Mouse (Mus musculus) lung, adult 2 months (tissue): ENCODE data around the gene Yif1a. TPM values are rescaled to one million over a fixed set of nuclear protein-coding genes. Genes with fewer than 3 reads are reported as not detected.

ENCODE experiments used
- DNase-seq: peaks from one replicate; pipeline ENCODE4 v3.0.0; 2022
- H3K4me1 ChIP-seq: fragments of 200-500 bp; 2 replicates; pipeline ENCODE4 v1.6.1; 2011; ENCODE audit warnings: low read length; ENCODE audit not compliant: control insufficient read depth, insufficient read depth
- H3K4me3 ChIP-seq: fragments of 200-500 bp; replicated peaks from 2 replicates; pipeline ENCODE3; 2011; ENCODE audit warnings: low read depth, mild to moderate bottlenecking, control low read depth, low read length; ENCODE audit errors: extremely low read depth
- CTCF ChIP-seq: fragments of 200-500 bp; IDR thresholded peaks from 2 replicates; pipeline ENCODE4 v1.5.1; 2011; ENCODE audit warnings: mild to moderate bottlenecking, low read length, control low read depth; ENCODE audit not compliant: insufficient read depth
- POLR2A ChIP-seq: fragments of 200-500 bp; IDR thresholded peaks from 2 replicates; pipeline ENCODE4 v1.6.1; 2011; ENCODE audit warnings: low read depth, mild to moderate bottlenecking, control low read depth, low read length, borderline replicate concordance; ENCODE audit errors: extremely low read depth
- WGBS: fragments of 180-500 bp; shearing (Covaris S2); methylation state at CpG from one replicate; pipeline ENCODE4 v1.1.7; 2018; 5-methylcytosine and 5-hydroxymethylcytosine counted together
- polyA plus RNA-seq: library from polyadenylated mRNA; depleted of rRNA; stranded (reverse); fragments of >200 nt; gene quantifications from 2 replicates; pipeline ENCODE4 v1.2.3, GENCODE M21; 2012

Yif1a gene
- polyA plus RNA-seq, 1 experiment, result 165 TPM

DNA sequence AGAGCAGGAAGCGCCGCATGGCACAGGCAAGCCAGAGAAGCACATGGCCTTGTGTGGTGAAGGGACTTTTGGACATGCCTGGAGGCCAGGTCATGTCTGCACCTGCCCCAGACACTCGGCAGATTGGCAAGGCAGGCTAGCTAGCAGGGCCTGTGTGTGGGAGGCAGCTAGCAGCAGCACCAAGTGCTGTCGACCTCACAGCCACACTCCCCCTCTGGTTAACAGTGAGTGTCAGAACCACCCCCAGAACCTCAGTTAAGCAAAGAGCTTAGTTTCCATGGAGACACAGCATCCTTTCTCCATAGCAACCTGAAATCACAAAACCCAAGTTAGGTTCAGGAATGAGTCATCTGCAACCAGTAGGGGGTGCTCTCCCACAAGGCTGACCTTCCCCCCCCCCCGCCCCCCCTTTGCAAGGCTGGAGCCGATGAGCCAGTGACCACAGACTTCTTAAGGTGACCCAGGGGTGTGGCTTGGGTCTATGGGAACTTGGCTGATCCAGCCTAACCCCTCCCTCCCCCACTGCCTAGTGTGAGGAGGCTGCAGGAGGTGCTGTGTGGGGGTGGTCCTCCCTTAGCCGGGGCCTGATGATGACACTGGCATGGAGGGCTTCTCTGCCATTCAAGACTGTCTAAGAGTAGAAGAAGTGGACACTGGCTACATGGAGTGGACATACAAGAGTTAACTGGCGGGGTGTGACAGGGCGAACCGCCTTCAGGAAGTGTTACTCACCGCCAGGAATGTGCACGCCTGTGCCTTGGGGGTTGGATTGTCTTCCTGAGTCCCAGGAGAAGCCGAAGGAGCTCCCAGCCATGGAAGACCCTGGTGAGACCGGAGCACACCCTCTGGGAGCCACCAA is 38.1 kb upstream of the Yif1a start, which contains the start of gene Rin1:
TSS of gene Rin1 (plus strand) at position 435 of the 859 bp plus-strand sequence.
- 19% methylated on average over 14 of the region's 14 CpGs for WGBS
- H3K4me3 ChIP-seq, result peak within 1 kb of the TSS; percentile 50
- TF ChIP-seq POLR2A (0 out of 2 replicates have a peak, but pooled peaks have one; percentile 34), CTCF (0 out of 2 replicates have a peak, but pooled peaks have one; percentile 6)

DNA sequence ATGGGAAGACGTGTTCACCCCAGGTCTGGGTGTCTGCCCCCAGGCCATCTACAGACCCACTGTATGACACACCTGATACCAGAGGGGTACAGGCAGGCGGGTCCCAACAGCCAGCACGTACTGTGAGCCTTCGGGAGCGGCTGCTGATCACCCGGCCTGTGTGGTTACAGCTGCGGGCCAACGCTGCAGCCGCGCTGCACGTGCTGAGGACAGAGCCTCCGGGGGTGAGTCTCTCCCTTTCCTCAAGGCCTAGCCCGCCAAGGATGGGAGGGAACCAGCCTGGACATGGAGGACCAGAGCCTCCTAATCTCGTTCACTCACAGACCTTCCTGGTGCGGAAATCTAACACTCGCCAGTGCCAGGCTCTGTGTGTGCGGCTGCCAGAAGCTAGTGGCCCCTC is 37.3 kb upstream of the Yif1a start:
- 10% methylated on average over 17 of the region's 17 CpGs for WGBS

More for the DNA sequence above, 38.1 kb upstream of the Yif1a start, which contains the start of gene Rin1:
- H3K4me1 ChIP-seq, result peaks cover 3% of the 10 kb centered on the region; the same call in 1 of the 2 replicates
- DNase-seq, result peak; percentile 62

DNA sequence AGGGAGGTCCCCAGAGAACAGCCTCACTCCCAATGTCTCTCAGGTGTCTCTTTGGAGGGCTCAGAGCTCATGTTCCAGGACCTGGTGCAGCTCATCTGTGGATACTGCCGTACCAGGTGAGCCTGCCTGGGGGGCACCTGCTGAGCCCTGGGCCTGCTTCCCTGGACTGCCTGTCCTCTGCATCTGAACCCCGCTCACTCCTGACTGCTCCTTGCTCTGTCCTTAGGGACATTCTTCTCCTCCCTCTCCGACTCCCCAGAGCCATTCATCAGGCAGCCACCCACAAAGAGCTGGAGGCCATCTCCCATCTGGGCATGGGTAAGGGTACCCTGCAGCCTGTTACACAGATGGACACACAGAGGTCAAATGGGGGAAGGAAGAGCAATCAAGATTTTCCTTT is 36.8 kb upstream of the Yif1a start:
- DNase-seq, result no peak
- peaks cover 3% of the 10 kb centered on the region; the same call in 1 of the 2 replicates for H3K4me1 ChIP-seq
- 70% methylated on average over 3 of the region's 3 CpGs for WGBS
- H3K4me3 ChIP-seq, result no peak overlapping the region
- no peak for TF ChIP-seq POLR2A
- no peak for TF ChIP-seq CTCF

More for the DNA sequence above, 37.3 kb upstream of the Yif1a start:
- Histone ChIP-seq H3K4me3 (peak overlapping the region; percentile 39), H3K4me1 (peaks cover 3% of the 10 kb centered on the region; the same call in 1 of the 2 replicates)
- DNase-seq, result peak; percentile 39
- no peak for TF ChIP-seq CTCF
- no peak for TF ChIP-seq POLR2A

DNA sequence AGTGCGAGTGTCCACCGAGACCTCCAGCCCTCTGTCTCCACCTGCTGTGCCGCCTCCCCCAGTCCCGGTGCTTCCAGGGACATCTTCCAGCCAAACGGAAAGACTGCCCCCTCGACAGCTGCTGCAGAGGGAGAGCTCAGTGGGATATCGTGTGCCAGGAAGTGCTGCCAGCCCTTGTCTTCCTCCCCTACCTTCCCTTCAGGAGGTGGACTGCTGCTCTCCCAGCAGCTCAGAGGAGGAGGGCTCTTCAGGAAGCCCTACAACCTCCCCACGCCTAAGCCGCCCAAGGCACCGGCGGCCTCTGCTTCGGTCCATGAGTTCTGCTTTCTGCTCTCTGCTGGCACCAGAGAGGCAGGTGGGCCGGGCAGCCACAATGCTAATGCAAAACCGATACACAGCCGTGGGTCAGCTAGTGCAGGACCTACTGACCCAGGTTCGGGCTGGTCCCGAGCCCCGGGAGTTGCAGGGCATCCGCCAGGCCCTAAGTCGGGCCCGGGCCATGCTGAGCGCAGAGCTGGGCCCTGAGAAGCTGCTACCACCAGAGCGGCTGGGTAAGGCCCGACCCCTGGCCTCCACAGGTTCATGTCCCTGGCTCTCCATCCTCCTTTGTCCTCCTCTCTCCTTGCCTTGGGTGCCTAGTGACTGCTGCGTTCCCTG is 36.0 kb upstream of the Yif1a start:
- WGBS, result 54% methylated on average over 25 of the region's 25 CpGs

DNA sequence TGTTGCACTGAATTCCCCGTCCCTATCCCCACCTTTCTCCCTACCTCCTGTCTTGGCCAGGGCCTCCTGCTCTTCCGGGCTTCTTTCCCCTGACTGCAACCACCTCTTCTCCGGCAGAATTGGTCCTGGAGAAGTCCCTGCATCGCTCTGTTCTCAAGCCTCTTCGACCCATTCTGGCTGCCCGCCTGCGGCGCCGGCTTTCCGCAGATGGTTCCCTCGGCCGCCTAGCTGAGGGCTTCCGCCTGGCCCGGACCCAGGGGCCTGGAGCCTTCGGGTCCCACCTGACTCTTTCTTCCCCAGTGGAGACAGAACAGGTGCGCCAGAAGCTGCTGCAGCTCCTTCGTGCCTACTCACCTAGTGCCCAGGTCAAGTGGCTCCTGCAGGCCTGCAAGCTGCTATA is 35.5 kb upstream of the Yif1a start:
- Histone ChIP-seq H3K4me1 (peaks cover 3% of the 10 kb centered on the region; the same call in 1 of the 2 replicates), H3K4me3 (no peak overlapping the region)
- DNase-seq, result no peak
- WGBS, result 82% methylated on average over 17 of the region's 17 CpGs
- TF ChIP-seq CTCF, result no peak
- TF ChIP-seq POLR2A, result no peak

More for the DNA sequence above, 36.0 kb upstream of the Yif1a start:
- Histone ChIP-seq H3K4me1 (peaks cover 3% of the 10 kb centered on the region; the same call in 1 of the 2 replicates), H3K4me3 (no peak overlapping the region)
- no peak for TF ChIP-seq CTCF
- no peak for TF ChIP-seq POLR2A
- DNase-seq, result no peak

DNA sequence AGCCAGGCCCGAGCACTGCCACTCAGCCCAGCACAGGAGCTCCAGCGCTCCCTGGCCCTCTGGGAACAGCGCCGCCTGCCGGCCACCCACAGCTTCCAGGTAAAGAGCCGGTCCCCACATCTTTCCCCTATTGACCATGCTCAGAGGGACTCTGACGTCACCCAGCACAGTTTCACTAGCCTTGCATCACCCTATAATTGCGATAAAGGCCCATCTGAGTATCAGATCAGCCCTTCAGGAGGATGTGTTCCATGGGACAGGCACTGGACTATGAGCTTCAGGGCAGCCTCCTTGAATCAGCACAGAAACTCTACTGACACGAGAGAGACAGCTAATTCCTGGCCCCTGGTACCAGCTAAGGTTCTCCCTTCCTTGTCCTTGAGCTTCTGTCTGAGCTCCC is 34.4 kb upstream of the Yif1a start:
- peak; percentile 57 for DNase-seq
- 47% methylated on average over 9 of the region's 9 CpGs for WGBS
- TF ChIP-seq POLR2A, result no peak
- peak; percentile 54 for TF ChIP-seq CTCF
- no peak overlapping the region for H3K4me3 ChIP-seq
- H3K4me1 ChIP-seq, result peaks cover 10% of the 10 kb centered on the region

DNA sequence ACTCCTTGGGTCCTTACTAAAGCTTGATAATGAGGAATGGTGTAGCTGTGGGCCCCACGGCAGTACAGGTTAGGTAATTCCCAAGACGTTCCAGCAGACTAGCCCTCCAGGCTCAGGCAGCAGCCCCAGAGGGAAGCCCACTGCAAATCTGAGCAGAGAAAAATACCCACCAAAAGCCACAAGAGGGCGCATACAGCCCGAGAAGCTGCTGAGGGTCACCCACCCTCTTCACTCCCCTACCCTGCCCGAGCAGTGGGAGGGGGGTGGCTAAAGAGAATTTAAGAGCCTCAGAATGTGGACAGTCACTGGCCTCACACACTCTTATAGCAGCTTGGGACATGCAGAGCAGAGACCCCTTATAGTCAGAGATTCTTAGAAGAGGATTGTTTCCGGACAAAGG is 32.1 kb upstream of the Yif1a start:
- TF ChIP-seq CTCF (peak; percentile 69), POLR2A (no peak)
- H3K4me1 ChIP-seq, result peaks cover 7% of the 10 kb centered on the region; the same call in 1 of the 2 replicates
- 23% methylated on average over 6 of the region's 6 CpGs for WGBS
- DNase-seq, result no peak
- H3K4me3 ChIP-seq, result no peak overlapping the region

DNA sequence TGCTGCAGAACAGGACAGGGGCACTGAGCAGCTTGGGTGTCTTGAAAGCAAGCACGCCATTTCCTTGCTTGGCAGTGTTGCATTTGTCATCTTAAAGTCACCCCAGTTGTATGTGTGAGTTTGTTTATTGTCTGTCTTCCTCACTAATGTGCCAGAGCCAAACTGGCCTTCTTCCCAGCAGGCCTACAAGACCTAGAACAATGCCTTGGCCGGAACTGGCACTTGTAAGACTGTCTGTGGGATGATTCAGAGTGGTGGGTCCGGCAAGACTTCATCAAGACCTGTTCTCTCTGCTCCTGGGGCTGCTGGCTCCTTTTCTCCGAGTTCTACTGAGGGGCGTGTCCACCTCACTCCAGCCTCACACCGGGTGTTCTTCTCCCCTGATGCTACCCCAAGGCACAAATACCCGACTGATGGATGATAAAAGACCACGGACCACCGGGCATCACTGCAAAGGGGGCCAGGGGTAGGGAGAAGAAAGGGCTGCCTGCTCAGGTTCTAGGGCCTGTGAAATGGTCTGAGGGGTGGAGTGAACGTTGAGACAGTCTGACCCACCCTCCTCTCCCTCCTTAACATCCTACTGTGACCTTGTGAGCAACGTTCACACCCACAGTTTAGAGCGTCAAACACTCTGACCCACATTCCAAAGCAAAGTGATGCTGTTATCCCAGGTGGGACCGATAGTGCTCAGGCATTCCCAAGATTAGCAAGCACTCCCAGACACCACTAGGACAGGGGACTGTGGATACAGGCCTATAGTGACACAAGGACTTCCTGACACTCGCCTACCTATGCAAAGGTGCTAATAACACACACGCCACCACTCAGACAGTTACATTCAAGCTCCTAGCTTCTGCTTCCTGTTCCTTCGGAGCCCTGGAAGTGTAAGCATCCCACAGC is 30.2 kb upstream of the Yif1a start:
- H3K4me1 ChIP-seq, result peaks cover 7% of the 10 kb centered on the region; the same call in 1 of the 2 replicates
- DNase-seq, result no peak
- WGBS, result 26% methylated on average over 16 of the region's 16 CpGs
- no peak for TF ChIP-seq POLR2A
- no peak for TF ChIP-seq CTCF
- H3K4me3 ChIP-seq, result no peak overlapping the region
